Mouse (Mus musculus): ENCODE data around the gene D6Wsu163e. TPM values are rescaled to one million over a fixed set of nuclear protein-coding genes. Genes with fewer than 3 reads are reported as not detected.
A peak's percentile ranks its signal among the peaks of the same experiment; 100 is the strongest.

Gene D6Wsu163e
- polyA plus RNA-seq, 1 experiment from 2014 or later: 12.3 TPM

DNA sequence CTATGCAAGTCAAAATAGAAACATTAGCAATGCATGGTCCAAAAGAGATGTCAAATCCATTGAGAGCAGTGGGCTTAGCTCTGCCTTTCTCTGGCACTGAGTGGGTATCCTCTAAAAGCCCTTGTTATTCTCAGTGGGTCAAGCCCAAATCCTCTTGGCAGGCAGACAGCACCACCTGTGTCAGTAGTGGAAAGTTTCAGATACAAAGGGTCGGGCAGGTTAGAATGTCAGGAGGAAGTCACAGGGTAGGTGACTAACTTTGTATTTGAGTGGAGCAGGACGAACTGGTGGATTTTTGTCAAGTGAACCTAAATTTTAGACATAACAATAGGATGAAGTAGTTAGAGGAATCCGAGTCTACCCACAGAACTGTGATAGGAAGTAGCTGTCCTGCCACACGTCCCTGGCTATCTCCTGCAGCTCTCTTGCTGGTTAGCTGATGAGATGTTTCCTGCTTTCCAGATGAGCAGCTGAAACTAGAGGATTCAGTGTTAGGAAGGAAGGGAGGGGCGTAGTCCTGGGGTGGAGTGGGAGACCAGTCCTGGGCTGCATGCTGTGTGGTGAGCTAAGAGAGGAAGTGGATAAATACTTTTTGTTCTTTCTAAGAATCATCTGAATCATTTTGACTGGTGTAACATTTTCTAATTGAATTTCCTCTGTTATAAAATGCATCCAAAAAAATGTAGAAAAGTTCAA is 41.9 kb downstream of the D6Wsu163e start:
- H3K4me1 ChIP-seq (ENCODE audit: control insufficient read depth, insufficient read depth, low read length): no peaks in the 10 kb centered on the region
- WGBS (ENCODE audit: insufficient replicate concordance): 32% methylated on average over 5 of the region's 5 CpGs
- H3K36me3 ChIP-seq (ENCODE audit: control insufficient read depth, insufficient read depth, low read length): no peaks in the 10 kb centered on the region
- H3K9ac ChIP-seq (ENCODE audit: low read depth, low read length): no peak overlapping the region
- no peak overlapping the region for H3K27ac ChIP-seq (ENCODE audit: low read depth, low read length)
- H3K27me3 ChIP-seq (ENCODE audit: control insufficient read depth, insufficient read depth, low read length): no peaks in the 10 kb centered on the region
- peak; percentile 67; the same call in 1 of the 2 replicates for ATAC-seq (replicated peaks; ENCODE audit: insufficient number of reproducible peaks, low FRiP score, low TSS enrichment)
- H3K4me3 ChIP-seq (ENCODE audit: low read depth, low read length): no peak overlapping the region
- H3K4me2 ChIP-seq: no peak overlapping the region
- no peaks in the 10 kb centered on the region for H3K9me3 ChIP-seq (replicated peaks; ENCODE audit: control insufficient read depth, low read length)

DNA sequence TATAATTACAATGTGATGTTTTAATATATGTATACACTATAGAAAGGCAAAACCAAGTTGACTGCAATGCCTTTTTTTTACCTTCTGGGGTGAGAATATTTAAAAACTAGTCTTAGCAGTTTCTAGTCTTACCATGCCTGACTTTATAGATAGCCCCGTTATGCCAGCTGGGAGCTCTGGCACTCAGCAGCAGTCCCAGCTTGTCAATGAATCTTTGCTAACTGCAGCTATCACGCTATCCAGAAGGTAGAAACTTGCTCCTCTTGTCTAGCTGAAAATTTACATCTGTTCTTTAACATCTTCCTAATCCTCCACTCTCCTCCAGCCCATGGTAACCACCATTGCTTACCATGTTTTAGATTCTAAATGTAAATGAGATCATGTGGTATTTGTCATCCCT is 53.9 kb downstream of the D6Wsu163e start:
- WGBS (ENCODE audit: insufficient replicate concordance): 61% methylated on average over 2 of the region's 2 CpGs
- no peaks in the 10 kb centered on the region for H3K27me3 ChIP-seq (ENCODE audit: control insufficient read depth, insufficient read depth, low read length)
- no peak for ATAC-seq (replicated peaks; ENCODE audit: insufficient number of reproducible peaks, low FRiP score, low TSS enrichment)

DNA sequence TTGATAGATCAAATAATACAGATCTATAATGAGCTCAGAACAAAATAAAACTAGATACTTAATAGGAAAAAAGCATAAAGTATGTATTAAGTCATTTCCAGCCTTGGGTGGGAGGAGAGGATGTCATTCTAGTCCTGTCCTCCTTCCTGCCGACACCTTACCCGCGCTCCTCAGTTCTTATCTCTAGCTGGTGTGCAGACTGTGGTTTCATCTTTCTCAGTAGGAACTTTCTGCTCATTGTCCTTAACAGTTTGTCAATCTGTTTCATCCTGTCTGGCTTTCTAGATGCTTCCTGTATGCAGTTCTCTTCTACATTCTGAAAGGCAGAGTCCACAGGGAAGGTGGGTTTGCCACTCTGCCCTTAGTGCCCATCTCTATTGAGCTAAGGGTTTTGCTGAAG is 55.7 kb downstream of the D6Wsu163e start:
- no peak for ATAC-seq (replicated peaks; ENCODE audit: insufficient number of reproducible peaks, low FRiP score, low TSS enrichment)
- Histone ChIP-seq H3K4me1 (ENCODE audit: control insufficient read depth, insufficient read depth, low read length) (no peaks in the 10 kb centered on the region), H3K4me3 (ENCODE audit: low read depth, low read length) (no peak overlapping the region), H3K4me2 (no peak overlapping the region), H3K9me3 (replicated peaks; ENCODE audit: control insufficient read depth, low read length) (no peaks in the 10 kb centered on the region), H3K36me3 (ENCODE audit: control insufficient read depth, insufficient read depth, low read length) (no peaks in the 10 kb centered on the region), H3K9ac (ENCODE audit: low read depth, low read length) (no peak overlapping the region), H3K27me3 (ENCODE audit: control insufficient read depth, insufficient read depth, low read length) (no peaks in the 10 kb centered on the region), H3K27ac (ENCODE audit: low read depth, low read length) (no peak overlapping the region)
- WGBS (ENCODE audit: insufficient replicate concordance): 40% methylated on average over 3 of the region's 3 CpGs

More for the DNA sequence above, 53.9 kb downstream of the D6Wsu163e start:
- Histone ChIP-seq H3K27ac (ENCODE audit: low read depth, low read length) (no peak overlapping the region), H3K36me3 (ENCODE audit: control insufficient read depth, insufficient read depth, low read length) (no peaks in the 10 kb centered on the region), H3K9ac (ENCODE audit: low read depth, low read length) (no peak overlapping the region), H3K4me1 (ENCODE audit: control insufficient read depth, insufficient read depth, low read length) (no peaks in the 10 kb centered on the region), H3K4me2 (no peak overlapping the region), H3K9me3 (replicated peaks; ENCODE audit: control insufficient read depth, low read length) (no peaks in the 10 kb centered on the region), H3K4me3 (ENCODE audit: low read depth, low read length) (no peak overlapping the region)

DNA sequence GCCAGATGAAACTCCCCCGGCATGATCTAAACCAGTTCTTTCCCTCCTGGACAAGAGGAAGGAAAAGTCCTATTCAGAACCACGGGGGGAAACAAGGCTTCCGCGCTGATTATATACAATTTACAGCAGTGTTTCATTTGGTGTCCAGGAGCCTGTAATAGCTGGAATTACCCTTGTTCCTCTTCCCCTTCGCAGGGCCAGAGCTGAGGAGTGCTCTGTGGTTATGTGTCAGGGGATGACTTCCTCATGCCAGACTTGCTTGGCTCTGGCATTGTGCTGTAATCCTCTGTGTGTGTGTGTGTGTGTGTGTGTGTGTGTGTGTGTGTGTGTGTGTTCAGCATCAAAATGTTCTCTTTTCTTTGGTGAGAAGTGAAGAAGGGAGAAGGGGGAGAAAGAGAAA is 56.6 kb downstream of the D6Wsu163e start:
- no peak overlapping the region for H3K4me2 ChIP-seq
- no peak overlapping the region for H3K27ac ChIP-seq (ENCODE audit: low read depth, low read length)

DNA sequence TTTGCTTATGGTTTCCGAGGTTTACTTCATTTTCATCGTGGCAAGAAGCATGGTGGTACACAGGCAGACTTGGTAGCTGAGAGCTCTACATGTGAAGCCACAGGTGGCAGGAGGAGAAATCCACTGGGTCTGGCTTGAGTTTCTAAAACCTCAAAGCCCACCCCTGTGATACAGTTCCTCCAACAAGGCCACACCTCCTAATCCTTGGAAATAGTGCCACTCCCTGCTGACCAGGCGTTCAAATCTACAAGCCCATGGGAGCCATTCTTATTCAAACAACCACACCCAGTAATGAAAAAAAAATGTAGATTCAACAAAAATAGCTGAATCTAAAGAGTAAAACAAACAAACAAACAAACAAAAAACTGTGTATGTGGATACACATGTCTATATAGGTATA is 65.9 kb downstream of the D6Wsu163e start:
- Histone ChIP-seq H3K9ac (ENCODE audit: low read depth, low read length) (no peak overlapping the region), H3K36me3 (ENCODE audit: control insufficient read depth, insufficient read depth, low read length) (no peaks in the 10 kb centered on the region), H3K27me3 (ENCODE audit: control insufficient read depth, insufficient read depth, low read length) (no peaks in the 10 kb centered on the region), H3K27ac (ENCODE audit: low read depth, low read length) (no peak overlapping the region), H3K4me2 (no peak overlapping the region), H3K9me3 (replicated peaks; ENCODE audit: control insufficient read depth, low read length) (no peaks in the 10 kb centered on the region), H3K4me3 (ENCODE audit: low read depth, low read length) (no peak overlapping the region), H3K4me1 (ENCODE audit: control insufficient read depth, insufficient read depth, low read length) (no peaks in the 10 kb centered on the region)
- no peak for ATAC-seq (replicated peaks; ENCODE audit: insufficient number of reproducible peaks, low FRiP score, low TSS enrichment)
- 83% methylated on average over 3 of the region's 3 CpGs for WGBS (ENCODE audit: insufficient replicate concordance)

More for the DNA sequence above, 56.6 kb downstream of the D6Wsu163e start:
- no peak for ATAC-seq (replicated peaks; ENCODE audit: insufficient number of reproducible peaks, low FRiP score, low TSS enrichment)
- Histone ChIP-seq H3K27me3 (ENCODE audit: control insufficient read depth, insufficient read depth, low read length) (no peaks in the 10 kb centered on the region), H3K36me3 (ENCODE audit: control insufficient read depth, insufficient read depth, low read length) (no peaks in the 10 kb centered on the region), H3K4me1 (ENCODE audit: control insufficient read depth, insufficient read depth, low read length) (no peaks in the 10 kb centered on the region), H3K4me3 (ENCODE audit: low read depth, low read length) (no peak overlapping the region), H3K9me3 (replicated peaks; ENCODE audit: control insufficient read depth, low read length) (no peaks in the 10 kb centered on the region), H3K9ac (ENCODE audit: low read depth, low read length) (no peak overlapping the region)
- WGBS (ENCODE audit: insufficient replicate concordance): 68% methylated on average over 5 of the region's 5 CpGs

DNA sequence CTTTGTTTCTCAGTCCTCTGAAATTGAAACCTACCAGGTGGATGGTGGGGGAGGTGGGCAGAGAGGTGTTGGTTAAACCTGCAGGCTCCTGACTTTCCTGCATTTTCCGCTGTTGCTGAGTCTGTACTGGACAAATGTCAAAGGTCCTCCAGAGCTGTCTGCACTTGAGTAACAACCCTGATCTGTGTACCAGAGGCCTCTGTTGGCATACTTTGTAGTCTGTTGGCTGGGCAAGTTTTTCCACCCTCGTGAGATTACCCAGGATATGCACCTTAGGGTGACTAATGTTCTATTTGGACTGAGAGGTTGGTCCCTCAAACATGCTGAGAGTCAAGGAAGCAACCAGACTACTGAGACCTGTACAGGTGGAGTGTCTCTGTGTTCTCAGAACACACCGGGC is 66.8 kb downstream of the D6Wsu163e start:
- no peak overlapping the region for H3K4me2 ChIP-seq
- no peak overlapping the region for H3K9ac ChIP-seq (ENCODE audit: low read depth, low read length)
- H3K4me1 ChIP-seq (ENCODE audit: control insufficient read depth, insufficient read depth, low read length): no peaks in the 10 kb centered on the region
- H3K4me3 ChIP-seq (ENCODE audit: low read depth, low read length): no peak overlapping the region
- no peak for ATAC-seq (replicated peaks; ENCODE audit: insufficient number of reproducible peaks, low FRiP score, low TSS enrichment)
- H3K36me3 ChIP-seq (ENCODE audit: control insufficient read depth, insufficient read depth, low read length): no peaks in the 10 kb centered on the region
- no peaks in the 10 kb centered on the region for H3K27me3 ChIP-seq (ENCODE audit: control insufficient read depth, insufficient read depth, low read length)
- no peaks in the 10 kb centered on the region for H3K9me3 ChIP-seq (replicated peaks; ENCODE audit: control insufficient read depth, low read length)
- no peak overlapping the region for H3K27ac ChIP-seq (ENCODE audit: low read depth, low read length)
- 74% methylated on average over 3 of the region's 3 CpGs for WGBS (ENCODE audit: insufficient replicate concordance)

DNA sequence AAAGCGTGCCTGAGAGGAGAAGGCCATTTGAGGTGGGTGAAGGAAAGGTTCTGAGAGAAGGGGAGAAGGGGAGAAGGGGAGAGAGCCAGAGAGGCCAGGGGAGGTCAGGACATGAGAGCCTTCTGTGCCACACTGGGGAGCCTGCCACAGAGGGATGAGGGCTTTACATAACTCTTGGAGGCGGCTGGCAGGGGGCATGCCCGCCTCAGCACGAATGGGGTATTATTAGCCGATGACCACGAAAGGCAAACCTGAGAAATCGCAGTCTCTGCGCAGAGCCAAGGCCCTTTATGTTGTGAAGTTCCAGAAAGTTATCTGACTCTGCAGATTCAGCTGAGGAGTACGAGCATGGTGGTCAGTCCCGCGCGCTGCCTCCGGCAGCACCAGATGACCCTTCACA is 70.3 kb downstream of the D6Wsu163e start:
- H3K9ac ChIP-seq (ENCODE audit: low read depth, low read length): no peak overlapping the region
- no peaks in the 10 kb centered on the region for H3K27me3 ChIP-seq (ENCODE audit: control insufficient read depth, insufficient read depth, low read length)
- no peak for ATAC-seq (replicated peaks; ENCODE audit: insufficient number of reproducible peaks, low FRiP score, low TSS enrichment)
- H3K4me2 ChIP-seq: no peak overlapping the region
- H3K4me3 ChIP-seq (ENCODE audit: low read depth, low read length): no peak overlapping the region
- 86% methylated on average over 13 of the region's 13 CpGs for WGBS (ENCODE audit: insufficient replicate concordance)
- H3K9me3 ChIP-seq (replicated peaks; ENCODE audit: control insufficient read depth, low read length): no peaks in the 10 kb centered on the region
- no peak overlapping the region for H3K27ac ChIP-seq (ENCODE audit: low read depth, low read length)
- peaks cover 1% of the 10 kb centered on the region for H3K4me1 ChIP-seq (ENCODE audit: control insufficient read depth, insufficient read depth, low read length)
- H3K36me3 ChIP-seq (ENCODE audit: control insufficient read depth, insufficient read depth, low read length): no peaks in the 10 kb centered on the region

DNA sequence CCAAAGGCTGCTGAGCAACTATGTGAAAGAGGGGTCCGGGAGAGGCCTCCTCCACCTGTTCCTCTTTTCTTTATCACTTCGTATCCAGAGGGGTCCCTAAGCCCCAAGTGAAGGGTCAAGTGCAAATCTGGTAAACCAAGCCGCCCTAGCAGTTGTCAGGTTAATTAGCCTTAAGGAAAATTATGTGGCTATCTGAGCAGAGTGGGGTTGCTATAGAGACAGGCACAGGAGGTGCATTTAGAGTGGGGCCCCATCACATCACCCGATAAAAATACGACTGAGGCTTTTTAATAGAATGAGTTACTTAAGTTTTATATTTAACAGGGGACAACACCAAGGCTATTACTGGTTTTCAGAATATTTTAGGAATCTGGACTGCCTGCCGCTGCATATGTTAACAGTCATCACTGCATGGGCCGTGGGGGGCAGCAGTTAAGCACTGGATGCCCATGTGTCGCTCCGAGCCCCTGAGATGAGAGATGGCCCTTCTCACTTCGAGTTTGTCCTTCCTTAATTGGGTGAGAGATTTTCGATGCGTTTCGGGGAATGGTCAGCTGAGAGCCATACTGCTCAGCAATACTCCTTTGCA is 72.3 kb downstream of the D6Wsu163e start:
- Histone ChIP-seq H3K4me2 (no peak overlapping the region), H3K27ac (ENCODE audit: low read depth, low read length) (no peak overlapping the region), H3K4me3 (ENCODE audit: low read depth, low read length) (no peak overlapping the region), H3K36me3 (ENCODE audit: control insufficient read depth, insufficient read depth, low read length) (no peaks in the 10 kb centered on the region), H3K9me3 (replicated peaks; ENCODE audit: control insufficient read depth, low read length) (no peaks in the 10 kb centered on the region), H3K27me3 (ENCODE audit: control insufficient read depth, insufficient read depth, low read length) (no peaks in the 10 kb centered on the region), H3K4me1 (ENCODE audit: control insufficient read depth, insufficient read depth, low read length) (peaks cover 7% of the 10 kb centered on the region), H3K9ac (ENCODE audit: low read depth, low read length) (no peak overlapping the region)
- 78% methylated on average over 13 of the region's 13 CpGs for WGBS (ENCODE audit: insufficient replicate concordance)
- no peak for ATAC-seq (replicated peaks; ENCODE audit: insufficient number of reproducible peaks, low FRiP score, low TSS enrichment)

Data from heart, embryonic 11.5 days (tissue).